Mouse (Mus musculus) thymus, postnatal 0 days (tissue): ENCODE results near the gene Irx2. TPM values are rescaled to one million over a fixed set of nuclear protein-coding genes. Genes with fewer than 3 reads are reported as not detected.

Experiments used
- DNase-seq: peaks from one replicate; pipeline ENCODE4 v3.0.0-alpha.2; 2015; ENCODE audit warnings: low spot score
- polyA plus RNA-seq: library from polyadenylated mRNA; unstranded; fragments of >200 nt; fragmentation: Nextera tagmentation; extraction: Ambion mirVana; gene quantifications from 2 replicates; pipeline ENCODE4 v1.2.1, GENCODE M21; 2015

The Irx2 gene
- polyA plus RNA-seq, 1 experiment from 2014 or later: 0.29 TPM

GRCm38 (mm10) chr13:72636331-72636851, 7.8 kb downstream of the Irx2 start:
- no peak for DNase-seq

- no peak for DNase-seq
These were observed 8.9 kb downstream of the Irx2 start for GRCm38 (mm10) chr13:72637536-72637935.

- DNase-seq: no peak
These were observed 9.9 kb downstream of the Irx2 start for GRCm38 (mm10) chr13:72638401-72639130.

GRCm38 (mm10) chr13:72639441-72640130, 11.0 kb downstream of the Irx2 start:
- no peak for DNase-seq

- DNase-seq: peak; percentile 19
These were observed 11.5 kb downstream of the Irx2 start for GRCm38 (mm10) chr13:72640131-72640521.

GRCm38 (mm10) chr13:72656447-72656846, 27.8 kb downstream of the Irx2 start:
- DNase-seq: no peak

GRCm38 (mm10) chr13:72675826-72676225, 47.2 kb downstream of the Irx2 start:
- no peak for DNase-seq
